Mouse (Mus musculus): ENCODE data around the gene Bsdc1.
"Not testable (repeated sequence)": the region's sequence is repeated elsewhere in the genome, so short reads cannot be mapped to it uniquely, and the experiment has no call there.

Gene Bsdc1

DNA sequence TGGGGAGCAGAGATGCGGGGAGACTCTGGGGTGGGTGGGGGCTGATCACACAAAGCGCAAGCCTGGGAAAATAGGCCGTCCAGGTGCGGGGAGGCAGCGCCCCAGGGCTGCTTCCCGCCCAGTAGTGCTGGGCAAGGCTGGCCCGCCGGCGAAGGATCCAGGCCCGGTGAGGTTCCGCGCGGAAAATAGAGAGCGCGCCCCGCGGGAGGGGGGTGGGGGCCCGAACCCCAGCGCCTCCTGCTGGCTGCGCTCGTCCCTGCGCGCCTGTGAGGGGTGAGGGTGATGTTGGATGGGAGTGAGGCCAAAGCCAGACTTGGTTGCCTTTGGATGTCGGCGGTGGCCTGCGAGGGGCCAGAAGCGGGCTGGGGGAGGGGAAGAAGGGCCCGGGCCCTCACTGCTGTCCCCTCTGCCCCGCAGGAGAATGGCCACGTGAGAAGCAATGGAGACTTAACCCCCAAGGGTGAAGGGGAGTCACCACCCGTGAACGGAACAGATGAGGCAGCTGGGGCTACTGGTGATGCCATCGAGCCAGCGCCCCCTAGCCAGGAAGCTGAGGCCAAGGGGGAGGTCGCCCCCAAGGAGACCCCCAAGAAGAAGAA, 53.0 kb downstream of the Bsdc1 start:
- peak; percentile 73 for DNase-seq

- DNase-seq: no peak
Measured at GRCm38 (mm10) chr4:129516925-129517324, 55.5 kb downstream of the Bsdc1 start.

DNA sequence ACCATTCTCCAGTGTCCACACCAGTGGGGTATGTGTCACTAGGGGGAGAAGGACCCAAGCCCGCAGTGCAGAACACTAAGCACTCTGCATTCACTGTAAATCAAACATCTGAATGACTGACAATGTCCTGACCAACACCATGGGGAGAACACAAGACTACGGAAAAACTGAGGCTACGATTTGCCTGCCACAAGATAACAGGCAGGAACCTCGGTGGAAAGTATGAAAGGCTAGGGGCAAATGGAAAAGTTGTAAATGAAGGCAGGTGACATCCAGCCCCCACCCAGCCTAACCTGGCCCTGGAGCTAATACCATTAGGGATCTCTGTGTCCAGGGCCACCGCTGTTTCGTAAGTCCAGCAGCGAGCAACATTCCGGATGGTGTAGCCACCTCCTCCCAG, 57.1 kb downstream of the Bsdc1 start:
- no peak for DNase-seq

GRCm38 (mm10) chr4:129525338-129525737, 64.0 kb downstream of the Bsdc1 start:
- no peak for DNase-seq

DNA sequence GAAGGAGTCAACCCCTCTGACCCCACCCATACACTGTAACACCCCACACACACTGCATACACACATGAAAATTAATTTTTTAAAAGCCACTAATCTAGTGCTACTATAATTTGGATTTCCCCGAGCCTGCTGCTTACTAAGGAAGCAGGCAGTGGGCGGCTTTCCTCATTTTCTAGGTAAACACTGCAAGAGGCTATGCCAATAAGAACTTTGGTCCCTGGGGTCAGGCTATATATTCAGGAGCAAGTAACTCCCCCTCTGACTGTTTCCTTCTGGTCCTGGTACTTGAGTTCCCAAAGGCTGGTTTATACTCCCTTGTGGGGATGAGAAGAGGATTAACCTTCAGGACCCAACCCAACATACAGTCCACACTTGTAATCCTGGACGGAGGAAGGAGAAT, 64.5 kb downstream of the Bsdc1 start:
- DNase-seq: no peak

- not testable (repeated sequence) for DNase-seq
Measured at GRCm38 (mm10) chr4:129528901-129529300, 67.5 kb downstream of the Bsdc1 start.

All from liver (tissue).